Mouse (Mus musculus) heart, embryonic 15.5 days (tissue): ENCODE results near the gene Cdh7. TPM values are rescaled to one million over a fixed set of nuclear protein-coding genes. Genes with fewer than 3 reads are reported as not detected.
"Not testable (repeated sequence)": the region's sequence is repeated elsewhere in the genome, so short reads cannot be mapped to it uniquely, and the experiment has no call there.

Experiments
- ATAC-seq: fragments of 200-750 bp; cut with Nextera tagmentation; replicated peaks from 2 replicates; pipeline ENCODE4 v1.8.0; 2017; ENCODE audit warnings: low read depth, moderate TSS enrichment; ENCODE audit not compliant: insufficient number of reproducible peaks, insufficient read depth, low FRiP score
- H3K27ac ChIP-seq: fragments of 300-500 bp; sonication (generic); 2 replicates; pipeline ENCODE4 v1.5.1; 2015; ENCODE audit warnings: mild to moderate bottlenecking, inconsistent platforms
- H3K27me3 ChIP-seq: fragments of 300-500 bp; sonication (generic); 2 replicates; pipeline ENCODE4 v1.6.1; 2015; ENCODE audit warnings: inconsistent platforms
- H3K36me3 ChIP-seq: fragments of 300-500 bp; sonication (generic); 2 replicates; pipeline ENCODE4 v1.6.1; 2015; ENCODE audit warnings: mild to moderate bottlenecking, inconsistent platforms
- H3K4me1 ChIP-seq: fragments of 300-500 bp; sonication (generic); replicated peaks from 2 replicates; pipeline ENCODE4 v1.6.1; 2015; ENCODE audit warnings: inconsistent platforms
- H3K4me2 ChIP-seq: fragments of 300-500 bp; sonication (generic); 2 replicates; pipeline ENCODE4 v1.6.1; 2015; ENCODE audit warnings: inconsistent platforms, mild to moderate bottlenecking, moderate library complexity
- H3K4me3 ChIP-seq: fragments of 300-500 bp; sonication (generic); 2 replicates; pipeline ENCODE4 v1.5.1; 2015; ENCODE audit warnings: mild to moderate bottlenecking, inconsistent platforms
- H3K9ac ChIP-seq: fragments of 300-500 bp; sonication (generic); 2 replicates; pipeline ENCODE4 v1.6.1; 2015; ENCODE audit warnings: mild to moderate bottlenecking, inconsistent platforms
- H3K9me3 ChIP-seq: fragments of 300-500 bp; sonication (generic); replicated peaks from 2 replicates; pipeline ENCODE4 v1.6.1; 2016; ENCODE audit warnings: inconsistent platforms
- WGBS: fragments of 180-500 bp; shearing (Covaris S2); methylation state at CpG from one replicate; pipeline ENCODE4 v1.1.7; 2015; ENCODE audit warnings: mixed read lengths; 5-methylcytosine and 5-hydroxymethylcytosine counted together
- polyA plus RNA-seq: library from polyadenylated mRNA; unstranded; fragments of >200 nt; fragmentation: Nextera tagmentation; extraction: Ambion mirVana; gene quantifications from 2 replicates; pipeline ENCODE4 v1.2.1, GENCODE M21; 2015

Gene Cdh7
- polyA plus RNA-seq, 1 experiment from 2014 or later = not detected

GRCm38 (mm10) chr1:110004451-110004850, 22.2 kb downstream of the Cdh7 start:
- no peaks in the 10 kb centered on the region for H3K27me3 ChIP-seq
- no peak overlapping the region for H3K9ac ChIP-seq
- H3K27ac ChIP-seq = no peak overlapping the region
- H3K4me1 ChIP-seq = no peaks in the 10 kb centered on the region
- H3K4me3 ChIP-seq = no peak overlapping the region
- H3K36me3 ChIP-seq = no peaks in the 10 kb centered on the region
- H3K4me2 ChIP-seq = no peak overlapping the region
- H3K9me3 ChIP-seq = no peaks in the 10 kb centered on the region
- ATAC-seq = no peak

DNA sequence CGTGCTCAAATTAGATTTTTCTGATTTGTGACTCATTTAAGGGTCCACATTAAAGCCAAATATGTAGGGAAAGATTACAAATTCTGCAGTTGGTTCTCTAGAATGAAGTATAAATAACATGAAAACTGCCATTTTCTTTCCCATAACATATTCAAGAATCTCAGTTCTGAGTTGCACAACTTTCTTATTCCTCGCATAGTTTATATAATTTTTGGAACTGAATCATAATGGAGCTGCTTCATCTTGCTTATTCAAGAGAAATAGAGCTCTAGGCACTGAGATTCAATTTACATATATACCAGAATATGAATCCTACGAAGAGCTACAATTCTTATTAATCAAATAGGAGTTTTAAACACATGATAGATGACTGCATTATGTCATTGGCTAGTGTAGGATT, 22.8 kb downstream of the Cdh7 start:
- 74% methylated on average over 3 of the region's 3 CpGs for WGBS
- Histone ChIP-seq H3K4me3 (no peak overlapping the region), H3K9ac (no peak overlapping the region), H3K4me2 (no peak overlapping the region), H3K4me1 (no peaks in the 10 kb centered on the region), H3K9me3 (no peaks in the 10 kb centered on the region), H3K27ac (no peak overlapping the region), H3K27me3 (no peaks in the 10 kb centered on the region), H3K36me3 (no peaks in the 10 kb centered on the region)
- ATAC-seq = no peak

DNA sequence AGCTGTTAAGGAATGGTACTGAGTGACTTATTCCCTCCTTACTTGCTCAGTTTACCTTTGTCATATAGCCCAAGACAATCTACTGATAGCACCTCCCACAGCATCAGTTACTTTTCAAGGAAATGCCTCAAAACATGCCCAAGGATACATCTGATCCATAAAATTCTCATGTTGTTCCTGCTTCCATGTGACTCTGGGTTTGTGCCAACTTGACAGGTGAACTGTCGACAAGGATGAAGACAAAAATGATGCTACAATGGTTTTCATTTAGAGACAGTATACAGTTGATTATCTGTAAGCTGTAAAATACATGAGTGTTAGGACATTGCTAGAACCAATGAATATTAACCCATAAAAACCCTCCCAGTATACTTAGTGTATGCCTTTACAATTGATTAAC, 29.9 kb downstream of the Cdh7 start:
- no peaks in the 10 kb centered on the region for H3K4me1 ChIP-seq
- H3K9ac ChIP-seq = no peak overlapping the region
- no peaks in the 10 kb centered on the region for H3K36me3 ChIP-seq
- WGBS = 69% methylated on average over 1 of the region's 1 CpGs
- ATAC-seq = no peak
- no peaks in the 10 kb centered on the region for H3K27me3 ChIP-seq
- H3K4me3 ChIP-seq = no peak overlapping the region
- no peaks in the 10 kb centered on the region for H3K9me3 ChIP-seq
- no peak overlapping the region for H3K4me2 ChIP-seq
- H3K27ac ChIP-seq = no peak overlapping the region

DNA sequence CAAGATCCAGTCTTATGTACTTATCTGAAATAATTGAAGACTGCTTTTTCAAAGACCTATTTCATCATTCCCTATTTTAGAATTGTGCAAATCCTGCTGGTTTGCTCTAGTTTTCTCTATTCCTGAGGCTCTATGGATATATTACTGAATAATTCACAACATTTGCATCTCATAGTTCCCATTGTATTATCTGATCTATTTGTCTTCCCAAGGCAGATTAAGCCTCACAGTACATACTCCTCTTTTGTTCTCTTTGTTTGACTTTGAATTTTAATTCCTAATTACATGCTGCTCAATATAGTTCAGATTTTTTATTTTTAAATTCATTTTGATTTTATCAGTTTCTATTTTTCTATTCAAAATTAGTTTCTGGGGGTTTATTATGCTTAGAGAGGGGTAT, 74.1 kb downstream of the Cdh7 start:
- Histone ChIP-seq H3K4me3 (no peak overlapping the region), H3K27ac (no peak overlapping the region), H3K27me3 (no peaks in the 10 kb centered on the region), H3K4me2 (no peak overlapping the region), H3K36me3 (no peaks in the 10 kb centered on the region), H3K4me1 (no peaks in the 10 kb centered on the region), H3K9me3 (no peaks in the 10 kb centered on the region), H3K9ac (no peak overlapping the region)
- no peak for ATAC-seq

- Histone ChIP-seq H3K4me3 (no peak overlapping the region), H3K36me3 (no peaks in the 10 kb centered on the region), H3K4me1 (no peaks in the 10 kb centered on the region), H3K9me3 (no peaks in the 10 kb centered on the region), H3K9ac (no peak overlapping the region), H3K27me3 (no peaks in the 10 kb centered on the region), H3K27ac (no peak overlapping the region), H3K4me2 (no peak overlapping the region)
- ATAC-seq = no peak
- 94% methylated on average over 1 of the region's 1 CpGs for WGBS
Observed at GRCm38 (mm10) chr1:110067405-110067804, 85.2 kb downstream of the Cdh7 start.

DNA sequence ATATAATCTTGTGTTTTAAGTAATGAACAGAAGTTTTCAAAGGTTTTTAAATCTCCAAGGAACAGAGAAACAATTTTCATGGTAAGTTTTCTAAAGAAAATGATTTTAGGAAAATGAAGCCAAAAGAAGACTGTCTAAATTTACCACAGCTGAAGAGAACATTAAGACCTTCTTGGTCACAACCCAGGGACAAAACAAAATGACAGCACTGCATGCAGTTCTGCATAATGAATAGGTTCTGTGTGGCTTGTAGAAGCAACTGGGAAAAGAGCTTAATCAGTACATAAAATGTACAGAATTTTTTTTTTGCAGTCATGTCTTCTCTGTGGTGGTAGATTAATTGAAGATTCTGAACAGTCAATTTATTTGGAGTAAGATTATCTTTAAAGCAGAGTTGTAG, 96.2 kb downstream of the Cdh7 start:
- no peak for ATAC-seq

DNA sequence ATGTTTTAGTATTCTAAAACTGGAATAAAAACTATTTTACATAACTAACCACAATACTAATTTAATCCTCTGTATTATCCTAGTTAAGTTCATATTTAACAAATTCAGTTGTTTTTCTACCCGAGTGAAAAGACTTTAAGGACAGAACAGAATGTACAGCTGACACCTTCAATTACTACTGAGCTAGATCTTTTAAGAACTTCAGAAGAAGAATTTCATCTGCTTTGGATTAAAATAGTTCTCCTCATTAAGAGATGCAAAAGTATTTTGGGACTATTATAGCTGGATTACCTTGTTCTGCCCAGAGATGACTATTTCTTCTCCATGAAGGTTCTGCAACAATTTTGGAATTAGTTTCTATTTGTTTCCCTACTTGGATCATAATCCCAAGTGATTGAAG, 135.8 kb downstream of the Cdh7 start:
- Histone ChIP-seq H3K4me2 (no peak overlapping the region), H3K27me3 (no peaks in the 10 kb centered on the region), H3K9me3 (no peaks in the 10 kb centered on the region), H3K27ac (no peak overlapping the region), H3K4me1 (no peaks in the 10 kb centered on the region), H3K4me3 (no peak overlapping the region), H3K9ac (no peak overlapping the region), H3K36me3 (no peaks in the 10 kb centered on the region)
- WGBS = 63% methylated on average over 1 of the region's 1 CpGs
- no peak for ATAC-seq

More for the DNA sequence above, 96.2 kb downstream of the Cdh7 start:
- Histone ChIP-seq H3K4me3 (no peak overlapping the region), H3K27ac (no peak overlapping the region), H3K36me3 (no peaks in the 10 kb centered on the region), H3K9ac (no peak overlapping the region), H3K9me3 (no peaks in the 10 kb centered on the region), H3K4me1 (no peaks in the 10 kb centered on the region), H3K27me3 (no peaks in the 10 kb centered on the region), H3K4me2 (no peak overlapping the region)

- no peak for ATAC-seq
- H3K4me3 ChIP-seq = no peak overlapping the region
- no peak overlapping the region for H3K4me2 ChIP-seq
- no peaks in the 10 kb centered on the region for H3K4me1 ChIP-seq
- WGBS = 69% methylated on average over 1 of the region's 1 CpGs
- no peak overlapping the region for H3K27ac ChIP-seq
- no peaks in the 10 kb centered on the region for H3K9me3 ChIP-seq
- H3K27me3 ChIP-seq = no peaks in the 10 kb centered on the region
- H3K36me3 ChIP-seq = no peaks in the 10 kb centered on the region
- no peak overlapping the region for H3K9ac ChIP-seq
Observed at GRCm38 (mm10) chr1:110118862-110119261, 136.6 kb downstream of the Cdh7 start.

DNA sequence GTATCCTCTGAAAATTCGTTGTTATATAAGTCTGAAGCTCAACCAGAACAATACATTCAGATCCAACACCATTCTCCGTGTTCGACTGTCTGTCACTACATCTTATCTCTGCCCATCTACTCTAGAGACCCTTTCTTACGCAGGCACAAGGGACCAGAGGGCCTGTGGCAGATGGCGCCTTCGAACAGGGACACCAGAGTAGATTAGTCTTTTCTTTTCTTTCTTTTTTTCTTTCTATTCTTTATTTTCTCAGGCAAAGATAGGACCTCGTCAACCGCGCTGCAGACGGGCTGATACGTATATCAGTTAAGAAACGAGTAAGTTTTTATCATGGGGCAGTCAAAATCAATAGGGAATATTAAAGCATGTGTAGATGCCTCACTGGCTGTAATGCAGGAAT, 189.2 kb downstream of the Cdh7 start:
- H3K4me1 ChIP-seq, H3K9ac ChIP-seq, H3K4me3 ChIP-seq, H3K27me3 ChIP-seq, H3K9me3 ChIP-seq, ATAC-seq, H3K36me3 ChIP-seq, H3K27ac ChIP-seq, H3K4me2 ChIP-seq: not testable (repeated sequence)
- WGBS = 73% methylated on average over 6 of the region's 12 CpGs
